Mouse (Mus musculus) neural tube, embryonic 14.5 days (tissue): Measurements from ENCODE around the gene Aplnr. TPM values are rescaled to one million over a fixed set of nuclear protein-coding genes. Genes with fewer than 3 reads are reported as not detected.

ENCODE experiments used
- ATAC-seq: fragments of 200-750 bp; cut with Nextera tagmentation; 2 replicates; pipeline ENCODE4 v1.8.0; 2017; ENCODE audit warnings: low read depth, mild to moderate bottlenecking, moderate TSS enrichment, moderate library complexity
- H3K27ac ChIP-seq: fragments of 300-500 bp; sonication (generic); 2 replicates; pipeline ENCODE4 v1.5.1; 2014; ENCODE audit warnings: low read depth, mild to moderate bottlenecking, control low read depth, low read length, moderate library complexity, mixed read lengths
- H3K27me3 ChIP-seq: fragments of 300-500 bp; sonication (generic); 2 replicates; pipeline ENCODE4 v1.6.1; 2014; ENCODE audit warnings: low read length; ENCODE audit not compliant: control insufficient read depth, insufficient read depth
- H3K36me3 ChIP-seq: fragments of 300-500 bp; sonication (generic); 2 replicates; pipeline ENCODE4 v1.6.1; 2014; ENCODE audit warnings: low read length, mixed read lengths; ENCODE audit not compliant: control insufficient read depth, insufficient read depth
- H3K4me1 ChIP-seq: fragments of 300-500 bp; sonication (generic); 2 replicates; pipeline ENCODE4 v1.6.1; 2014; ENCODE audit warnings: low read length; ENCODE audit not compliant: control insufficient read depth, insufficient read depth
- H3K4me2 ChIP-seq: fragments of 300-500 bp; sonication (generic); 2 replicates; pipeline ENCODE4 v1.6.1; 2014; ENCODE audit warnings: mild to moderate bottlenecking, low read depth, low read length, control low read depth
- H3K4me3 ChIP-seq: fragments of 300-500 bp; sonication (generic); 2 replicates; pipeline ENCODE4 v1.5.1; 2014; ENCODE audit warnings: low read depth, low read length, control low read depth, mixed read lengths
- H3K9ac ChIP-seq: fragments of 300-500 bp; sonication (generic); replicated peaks from 2 replicates; pipeline ENCODE4 v1.6.1; 2014; ENCODE audit warnings: low read depth, mild to moderate bottlenecking, control low read depth, low read length, mixed read lengths
- H3K9me3 ChIP-seq: fragments of 300-500 bp; sonication (generic); 2 replicates; pipeline ENCODE4 v1.6.1; 2016; ENCODE audit warnings: low read length; ENCODE audit not compliant: control insufficient read depth
- WGBS: fragments of 180-500 bp; shearing (Covaris S2); extraction: QIAGEN DNeasy Blood & Tissue Kit; methylation state at CpG from one replicate; pipeline ENCODE4 v1.1.7; 2014; 5-methylcytosine and 5-hydroxymethylcytosine counted together
- polyA plus RNA-seq: library from polyadenylated mRNA; unstranded; fragments of >200 nt; fragmentation: Nextera tagmentation; extraction: Ambion mirVana; gene quantifications from 2 replicates; pipeline ENCODE4 v1.2.1, GENCODE M21; 2014

Aplnr gene
- polyA plus RNA-seq, 1 experiment from 2014 or later, result 12.8 TPM

DNA sequence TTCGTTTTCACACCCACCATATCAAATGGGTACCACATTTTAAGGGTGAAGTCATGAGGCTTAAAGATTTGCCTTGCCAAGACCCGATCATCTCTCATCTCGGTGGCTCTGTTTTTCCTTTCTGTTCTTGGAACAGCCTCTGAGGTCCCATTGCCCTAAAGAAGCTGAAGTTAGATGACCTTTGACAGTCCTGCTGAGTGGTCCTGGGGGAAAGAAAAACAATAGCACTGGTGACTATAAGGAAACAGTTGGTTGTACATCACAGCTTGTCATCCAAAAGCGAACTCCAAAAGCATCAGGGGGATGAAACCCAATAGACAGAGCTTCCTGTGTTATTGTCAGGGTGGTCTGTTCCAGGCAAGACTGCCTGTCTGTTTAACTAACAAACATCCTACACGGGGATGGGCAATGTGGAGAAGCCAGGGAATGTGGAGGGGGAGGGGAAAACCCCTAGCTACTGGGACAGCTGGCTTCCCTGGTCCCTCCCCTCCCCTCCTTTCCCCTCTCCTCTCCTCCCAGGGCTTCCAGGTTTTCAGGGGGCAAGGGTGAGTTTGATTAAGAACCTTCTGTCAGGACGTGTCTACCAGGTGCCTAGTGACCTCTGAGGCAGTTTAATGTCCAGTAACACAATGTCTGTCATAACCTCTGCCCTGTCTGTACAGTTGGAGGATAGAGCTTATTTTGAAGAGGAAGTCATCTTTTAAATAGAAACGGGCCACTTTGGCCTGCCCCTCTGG is 27.5 kb downstream of the Aplnr start:
- Histone ChIP-seq H3K27ac (no peak overlapping the region), H3K4me1 (0 out of 2 replicates have a peak, but pooled peaks cover 5% of the 10 kb centered on the region), H3K4me3 (no peak overlapping the region), H3K9me3 (no peaks in the 10 kb centered on the region), H3K4me2 (no peak overlapping the region), H3K36me3 (no peaks in the 10 kb centered on the region), H3K9ac (no peak overlapping the region), H3K27me3 (no peaks in the 10 kb centered on the region)
- 51% methylated on average over 7 of the region's 7 CpGs for WGBS
- ATAC-seq, result no peak

DNA sequence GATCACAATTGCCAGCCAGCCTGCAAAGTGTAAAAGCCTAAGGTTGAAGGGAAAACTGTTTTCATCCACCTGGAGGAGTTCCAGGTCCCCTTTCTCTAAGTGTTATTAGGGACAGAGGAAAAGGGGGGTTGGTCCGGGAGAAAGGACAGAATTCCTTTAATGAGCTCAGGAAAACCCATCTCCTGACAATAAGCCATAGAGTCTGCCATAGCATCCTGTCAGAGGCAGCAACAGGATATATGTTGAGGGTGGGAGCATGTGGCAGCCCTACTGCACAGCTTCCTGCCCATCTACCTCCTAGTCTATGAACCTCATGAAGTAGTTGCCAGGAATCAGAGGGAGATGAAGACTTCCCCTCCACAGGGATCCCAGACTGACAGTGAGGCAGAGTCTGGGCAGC is 31.6 kb downstream of the Aplnr start:
- Histone ChIP-seq H3K9ac (no peak overlapping the region), H3K27ac (no peak overlapping the region), H3K36me3 (no peaks in the 10 kb centered on the region), H3K4me3 (no peak overlapping the region), H3K4me1 (no peaks in the 10 kb centered on the region), H3K27me3 (no peaks in the 10 kb centered on the region), H3K4me2 (no peak overlapping the region), H3K9me3 (no peaks in the 10 kb centered on the region)
- 65% methylated on average over 1 of the region's 1 CpGs for WGBS
- no peak for ATAC-seq

DNA sequence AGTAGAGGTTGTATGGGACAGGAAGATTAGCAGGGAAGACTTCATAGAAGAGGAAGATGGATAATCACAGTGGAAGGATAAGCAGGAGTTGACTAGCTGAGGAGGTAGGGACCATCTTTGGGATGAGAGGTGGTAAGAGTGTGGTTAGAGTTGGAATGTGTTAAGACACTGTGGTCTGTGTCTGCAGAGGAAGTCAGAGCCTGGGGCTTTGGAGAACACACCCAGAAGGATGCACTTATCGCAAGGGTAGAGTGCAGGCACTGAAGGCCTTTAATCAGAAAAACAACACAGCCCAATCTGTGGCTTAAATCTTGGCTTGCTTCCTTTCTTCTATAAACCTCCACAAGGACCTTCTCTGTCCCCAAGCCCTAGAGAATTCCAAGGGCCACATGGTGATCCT is 32.3 kb downstream of the Aplnr start:
- whole genome bisulfite sequencing, result 100% methylated on average over 1 of the region's 1 CpGs
- no peak for ATAC-seq
- Histone ChIP-seq H3K4me3 (no peak overlapping the region), H3K27me3 (no peaks in the 10 kb centered on the region), H3K4me1 (no peaks in the 10 kb centered on the region), H3K9me3 (no peaks in the 10 kb centered on the region), H3K9ac (no peak overlapping the region), H3K27ac (no peak overlapping the region), H3K36me3 (no peaks in the 10 kb centered on the region), H3K4me2 (no peak overlapping the region)

DNA sequence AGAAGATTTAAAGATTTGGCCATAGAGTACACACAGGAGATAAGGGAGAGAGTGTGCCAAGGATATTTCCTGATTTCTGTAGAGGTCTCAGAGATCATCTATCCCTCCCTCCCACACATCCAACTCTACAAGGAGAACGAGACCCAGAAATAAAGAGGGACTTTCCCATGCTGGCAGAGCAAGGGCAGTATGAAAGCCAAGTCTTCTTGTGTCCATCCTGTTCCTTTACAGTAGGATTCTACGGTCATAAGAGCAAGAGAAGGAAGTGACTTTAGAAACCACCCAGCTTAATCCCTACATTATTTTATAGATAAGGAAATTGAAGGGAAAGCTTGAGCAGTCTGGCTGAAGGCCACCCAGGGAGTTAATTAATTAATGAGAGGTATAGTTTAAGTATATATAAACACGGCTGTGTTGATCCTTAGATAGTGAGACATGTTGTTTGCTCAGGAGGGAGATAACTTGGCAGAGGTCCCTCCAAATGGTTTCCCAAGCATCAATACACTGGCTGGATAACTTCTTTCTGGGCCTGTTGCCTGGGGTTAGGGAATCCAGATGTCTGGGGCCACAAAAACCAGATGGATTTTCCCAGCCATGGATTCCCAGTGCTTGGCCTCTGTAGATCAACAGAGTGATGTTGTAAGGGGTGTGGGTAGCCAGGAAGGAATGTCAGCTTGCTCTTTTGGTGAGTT is 36.2 kb downstream of the Aplnr start:
- no peaks in the 10 kb centered on the region for H3K27me3 ChIP-seq
- ATAC-seq, result no peak
- no peak overlapping the region for H3K9ac ChIP-seq
- no peaks in the 10 kb centered on the region for H3K9me3 ChIP-seq
- no peaks in the 10 kb centered on the region for H3K4me1 ChIP-seq
- H3K4me3 ChIP-seq, result no peak overlapping the region
- H3K4me2 ChIP-seq, result no peak overlapping the region
- H3K36me3 ChIP-seq, result no peaks in the 10 kb centered on the region
- WGBS, result 70% methylated on average over 3 of the region's 3 CpGs
- H3K27ac ChIP-seq, result no peak overlapping the region

DNA sequence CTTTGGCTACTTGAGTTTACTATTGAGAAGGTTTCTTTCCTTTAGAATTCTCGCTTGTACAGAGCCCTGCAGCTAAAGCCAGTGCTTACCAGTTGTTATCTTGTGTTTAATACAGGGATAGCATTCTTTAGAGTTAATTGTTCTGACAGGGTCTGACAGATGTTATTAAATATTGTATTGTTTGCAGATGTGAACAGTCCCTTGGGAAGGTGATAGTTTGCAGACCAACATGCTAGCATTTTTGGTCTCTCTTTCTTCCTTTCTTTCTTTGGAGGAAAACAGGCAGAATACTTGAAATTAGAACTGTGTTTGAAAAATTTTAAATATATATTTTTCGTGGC is 36.7 kb downstream of the Aplnr start:
- no peaks in the 10 kb centered on the region for H3K27me3 ChIP-seq
- H3K9me3 ChIP-seq, result no peaks in the 10 kb centered on the region
- no peaks in the 10 kb centered on the region for H3K4me1 ChIP-seq
- H3K36me3 ChIP-seq, result no peaks in the 10 kb centered on the region
- no peak overlapping the region for H3K4me2 ChIP-seq
- WGBS, result 73% methylated on average over 2 of the region's 2 CpGs
- no peak overlapping the region for H3K27ac ChIP-seq
- H3K9ac ChIP-seq, result no peak overlapping the region
- no peak for ATAC-seq
- no peak overlapping the region for H3K4me3 ChIP-seq

DNA sequence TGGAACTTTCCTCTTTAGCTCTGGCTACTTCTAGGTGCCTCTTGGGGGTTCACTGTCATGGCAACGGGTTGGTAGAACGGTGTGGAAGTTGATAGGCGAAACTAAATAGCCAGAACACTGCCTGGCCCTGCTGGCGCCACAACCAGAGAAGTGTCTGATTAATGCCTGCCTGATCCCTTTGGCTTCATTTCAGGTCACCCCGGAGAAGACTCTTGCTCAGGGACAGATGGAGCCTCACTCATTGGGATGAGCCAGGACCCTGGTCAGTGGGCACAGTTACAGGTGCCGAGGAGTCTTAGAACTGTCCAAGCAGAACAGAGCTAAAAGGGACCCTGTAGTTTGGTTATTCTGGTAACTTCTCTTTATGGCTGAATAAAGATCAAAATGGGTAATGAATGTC is 37.5 kb downstream of the Aplnr start:
- no peak for ATAC-seq
- Histone ChIP-seq H3K4me3 (no peak overlapping the region), H3K4me2 (no peak overlapping the region), H3K4me1 (no peaks in the 10 kb centered on the region), H3K27ac (no peak overlapping the region), H3K27me3 (no peaks in the 10 kb centered on the region), H3K9ac (no peak overlapping the region), H3K36me3 (no peaks in the 10 kb centered on the region), H3K9me3 (no peaks in the 10 kb centered on the region)
- WGBS, result 65% methylated on average over 6 of the region's 6 CpGs

DNA sequence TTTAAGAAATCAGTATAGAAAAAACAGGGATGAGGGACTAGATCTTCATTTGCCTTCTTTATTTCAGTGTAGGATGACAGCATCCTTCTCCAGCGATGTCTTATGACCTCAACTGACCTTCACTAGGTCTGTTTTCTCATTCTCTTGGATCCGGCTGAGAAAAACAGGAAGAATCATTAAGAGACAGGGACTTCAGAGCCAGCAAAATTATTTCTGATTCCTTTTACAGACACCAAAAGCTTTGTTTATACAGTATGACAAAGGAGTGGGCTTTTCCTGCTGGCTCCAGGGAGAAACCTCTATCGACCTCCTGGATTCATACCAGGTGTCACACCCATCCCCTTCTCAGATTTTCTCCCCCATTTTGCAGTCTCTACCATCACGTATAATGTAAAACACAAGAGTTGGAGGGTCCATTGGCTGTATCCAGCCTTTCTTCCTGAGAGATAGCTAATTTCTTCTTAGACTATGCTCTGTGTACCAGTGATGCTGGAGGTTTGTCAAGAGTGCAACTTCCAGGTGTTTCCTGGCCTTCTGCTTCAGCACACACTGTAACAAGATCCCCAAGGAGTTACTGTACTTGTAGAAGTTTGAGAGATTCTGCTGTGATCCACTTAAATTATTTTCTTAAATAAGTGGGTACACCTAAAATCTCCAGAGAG is 42.2 kb downstream of the Aplnr start:
- WGBS, result 80% methylated on average over 4 of the region's 4 CpGs

DNA sequence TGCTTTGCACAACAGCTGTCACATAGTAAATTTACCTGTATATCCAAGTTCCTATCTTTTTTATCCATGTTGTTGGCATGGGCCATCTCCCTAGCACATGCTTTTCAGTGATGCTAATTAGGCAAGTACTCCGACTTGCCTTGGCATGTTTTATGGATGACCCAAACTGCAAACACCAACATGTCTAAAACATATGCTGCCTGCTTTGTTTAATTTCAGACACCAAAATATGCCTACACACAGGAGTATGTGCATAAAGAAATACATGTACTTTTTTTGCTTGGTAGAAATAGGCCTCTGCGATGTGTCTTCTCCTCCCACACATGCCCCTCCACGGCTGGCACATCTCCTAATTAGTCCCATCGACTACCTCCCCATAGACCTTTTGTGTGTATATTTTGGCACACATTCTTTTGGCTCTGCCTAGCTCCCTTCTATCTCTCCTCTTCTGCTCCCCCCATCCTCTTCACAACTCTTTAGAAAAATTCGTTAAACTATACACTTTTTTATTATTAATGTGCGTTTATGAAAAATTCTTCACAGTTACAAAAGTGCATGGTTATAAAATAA is 51.6 kb downstream of the Aplnr start:
- Histone ChIP-seq H3K4me3 (no peak overlapping the region), H3K9me3 (no peaks in the 10 kb centered on the region), H3K36me3 (no peaks in the 10 kb centered on the region), H3K27me3 (no peaks in the 10 kb centered on the region), H3K4me2 (no peak overlapping the region), H3K4me1 (no peaks in the 10 kb centered on the region), H3K27ac (no peak overlapping the region), H3K9ac (no peak overlapping the region)
- ATAC-seq, result no peak
- 86% methylated on average over 6 of the region's 6 CpGs for WGBS

More for the DNA sequence above, 42.2 kb downstream of the Aplnr start:
- Histone ChIP-seq H3K27ac (no peak overlapping the region), H3K4me3 (no peak overlapping the region), H3K9ac (no peak overlapping the region), H3K4me2 (no peak overlapping the region), H3K4me1 (no peaks in the 10 kb centered on the region), H3K27me3 (no peaks in the 10 kb centered on the region), H3K36me3 (no peaks in the 10 kb centered on the region), H3K9me3 (no peaks in the 10 kb centered on the region)
- ATAC-seq, result no peak
